Mouse (Mus musculus) cerebellum, postnatal 10 days (tissue): ENCODE results near the gene Catip.
"Not testable (repeated sequence)": the region's sequence is repeated elsewhere in the genome, so short reads cannot be mapped to it uniquely, and the experiment has no call there.

Experiments used
- DNase-seq, 2 experiments: peaks; one replicate each; pipeline ENCODE4 v3.0.0; 2021; ENCODE audit warnings: mixed read lengths in 2 of 2

Catip gene

DNA sequence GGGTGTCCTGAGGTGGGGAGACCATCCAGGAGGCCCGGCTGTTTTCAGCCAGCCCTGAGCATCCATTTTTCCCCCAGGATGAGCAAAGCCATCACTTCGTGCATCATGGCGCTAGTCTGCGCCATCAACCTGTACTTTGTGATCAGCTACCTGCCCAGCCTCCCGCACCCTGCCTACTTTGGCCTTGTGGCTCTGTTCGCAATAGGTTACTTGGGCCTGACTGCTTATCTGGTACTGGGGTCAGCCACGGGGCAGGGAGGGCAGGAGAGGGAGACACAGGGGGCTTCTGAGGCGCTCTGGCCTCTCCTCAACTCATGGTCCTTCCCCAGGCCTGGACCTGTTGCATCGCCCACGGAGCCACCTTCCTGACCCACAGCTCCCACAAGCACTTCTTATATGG is 23.2 kb downstream of the Catip start:
- no peak for DNase-seq

DNA sequence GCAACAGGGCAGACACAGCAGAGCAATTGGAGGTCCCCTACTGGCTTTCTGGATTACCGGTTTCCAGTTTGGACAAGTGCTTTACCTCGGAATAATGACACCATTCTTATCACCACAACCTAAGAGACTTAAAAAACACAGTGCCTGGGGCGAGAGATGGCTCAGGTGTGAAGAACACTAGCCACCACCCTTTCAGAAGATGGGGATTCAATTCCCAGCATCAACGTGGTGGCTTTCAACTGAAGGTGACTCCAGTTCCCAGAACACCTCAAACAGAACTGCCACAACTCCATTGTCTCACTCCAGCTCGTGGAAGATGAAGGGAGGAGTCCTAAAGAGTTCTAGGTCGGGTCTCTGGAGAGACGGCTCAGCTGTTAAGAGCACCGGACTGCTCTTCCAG is 23.6 kb downstream of the Catip start:
- no peak for DNase-seq

GRCm38 (mm10) chr1:74386363-74386713 is 24.4 kb downstream of the Catip start:
- DNase-seq: no peak

DNA sequence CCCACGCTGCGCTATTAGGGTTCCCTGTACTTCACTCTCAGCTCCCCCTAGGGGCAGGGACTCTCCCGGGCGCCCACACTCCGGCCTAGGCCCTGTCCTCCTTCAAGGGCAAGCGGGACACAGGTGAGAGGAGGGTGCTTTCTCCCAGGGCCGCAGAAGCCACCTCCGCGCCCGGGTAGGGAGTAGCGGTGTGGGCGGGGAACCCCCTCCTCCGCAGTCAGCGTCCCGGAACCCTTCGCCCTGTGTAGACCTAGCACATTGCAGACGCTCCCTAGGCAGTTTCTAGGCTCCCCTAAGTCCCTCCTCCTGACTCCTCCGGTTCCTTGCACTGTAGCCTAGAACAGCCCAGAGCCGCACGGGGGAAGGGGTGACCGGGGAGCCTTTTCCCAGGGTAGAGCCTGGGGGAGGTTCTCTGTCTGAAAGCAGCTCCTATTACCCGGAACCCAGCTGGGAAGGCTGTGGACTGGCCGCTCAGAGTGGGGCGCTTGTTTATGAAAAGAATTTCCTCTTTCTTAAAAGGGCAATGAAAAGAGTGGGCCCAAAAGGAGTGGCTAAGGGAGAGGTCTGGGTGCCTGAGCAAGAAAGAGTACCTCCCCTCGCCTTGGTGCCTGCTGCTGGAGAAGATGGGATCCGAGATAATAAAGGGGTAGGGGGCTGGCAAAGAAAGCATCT is 24.9 kb downstream of the Catip start:
- DNase-seq: peak; percentile 90 to 95

DNA sequence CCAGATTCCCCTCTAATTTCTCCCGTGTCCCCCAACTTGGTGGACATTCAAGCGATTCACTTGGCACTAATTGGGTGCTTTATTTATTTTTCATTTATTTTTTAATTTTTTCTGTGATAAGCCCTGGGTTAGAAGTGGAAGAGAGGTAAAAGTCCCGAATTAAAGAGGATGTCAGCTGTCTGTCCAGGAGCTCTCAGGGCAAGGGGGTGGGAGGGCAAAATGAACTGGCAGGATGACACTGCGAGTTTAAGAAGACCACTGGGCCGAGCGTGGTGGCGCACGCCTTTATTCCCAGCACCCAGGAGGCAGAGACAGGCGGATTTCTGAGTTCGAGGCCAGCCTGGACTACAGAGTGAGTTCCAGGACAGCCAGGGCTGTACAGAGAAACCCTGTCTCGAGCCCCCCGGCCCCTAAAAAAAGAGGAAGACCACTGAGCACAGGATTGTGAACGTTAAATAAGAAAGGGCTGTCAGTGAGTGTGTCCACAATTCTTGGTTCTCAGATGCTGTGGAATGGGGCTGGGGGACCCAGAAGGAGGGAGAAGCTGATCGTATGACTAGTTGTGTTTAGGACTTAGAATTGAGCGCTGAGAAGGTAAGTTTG is 25.6 kb downstream of the Catip start:
- no peak for DNase-seq

- DNase-seq: no peak
These were observed 26.6 kb downstream of the Catip start for GRCm38 (mm10) chr1:74388398-74388920.

DNA sequence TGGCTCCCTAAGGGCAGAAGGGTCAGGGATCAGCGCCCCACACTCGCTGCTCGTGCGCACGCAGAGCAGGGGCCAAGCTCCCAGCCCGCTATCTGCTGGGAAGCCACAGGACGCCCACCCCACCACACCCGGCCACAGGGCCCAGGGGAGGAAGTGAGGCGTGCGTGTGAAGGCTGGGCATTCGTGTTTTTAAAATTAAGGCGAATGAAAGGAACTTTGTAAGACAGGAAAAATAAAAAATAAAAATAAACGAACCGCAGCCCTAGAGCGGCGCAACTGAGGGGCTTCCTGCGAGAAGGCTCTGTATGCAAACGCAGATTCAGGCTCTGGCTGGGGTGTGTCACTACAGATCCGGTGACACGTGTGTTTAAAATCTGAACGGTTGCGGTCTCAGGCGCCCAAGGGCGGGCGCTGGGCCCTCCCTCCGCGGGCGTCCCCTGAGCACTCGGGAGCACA is 28.0 kb downstream of the Catip start:
- DNase-seq: no peak

DNA sequence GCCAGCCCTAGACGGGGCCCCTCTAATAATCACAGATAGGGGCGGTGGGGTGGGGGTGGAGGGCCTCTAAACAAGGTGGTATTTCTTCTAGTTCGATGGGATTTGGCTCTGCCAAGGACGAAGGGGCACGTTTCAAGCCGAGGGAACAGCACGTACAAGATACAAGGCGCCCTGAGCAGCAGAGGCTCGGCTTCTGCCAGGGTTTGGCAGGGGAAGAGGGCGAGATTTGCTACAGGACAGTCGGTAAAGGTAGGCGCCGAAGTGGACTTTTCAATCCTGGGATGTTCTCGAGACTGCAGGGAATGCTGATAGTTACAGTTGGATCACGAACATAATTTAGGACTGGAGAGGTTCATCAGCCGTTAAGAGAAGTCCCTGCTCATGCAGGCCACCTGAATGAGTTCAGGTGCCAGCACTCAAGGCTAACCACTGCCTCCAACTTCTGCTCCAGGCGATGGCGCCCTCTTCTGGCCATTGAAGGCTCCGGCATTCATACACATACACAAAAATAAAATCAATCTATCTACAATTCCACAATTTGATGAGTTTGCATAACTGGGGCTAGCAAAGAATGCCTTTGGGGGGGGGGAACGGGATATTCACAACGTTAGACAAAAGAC is 28.5 kb downstream of the Catip start:
- peak; percentile 71 to 77 for DNase-seq

- peak; percentile 98 for DNase-seq
These were observed 29.2 kb downstream of the Catip start, which contains the start of gene Ctdsp1 for GRCm38 (mm10) chr1:74390924-74391748. Ctdsp1 (plus strand) TSS chr1:74391509.

DNA sequence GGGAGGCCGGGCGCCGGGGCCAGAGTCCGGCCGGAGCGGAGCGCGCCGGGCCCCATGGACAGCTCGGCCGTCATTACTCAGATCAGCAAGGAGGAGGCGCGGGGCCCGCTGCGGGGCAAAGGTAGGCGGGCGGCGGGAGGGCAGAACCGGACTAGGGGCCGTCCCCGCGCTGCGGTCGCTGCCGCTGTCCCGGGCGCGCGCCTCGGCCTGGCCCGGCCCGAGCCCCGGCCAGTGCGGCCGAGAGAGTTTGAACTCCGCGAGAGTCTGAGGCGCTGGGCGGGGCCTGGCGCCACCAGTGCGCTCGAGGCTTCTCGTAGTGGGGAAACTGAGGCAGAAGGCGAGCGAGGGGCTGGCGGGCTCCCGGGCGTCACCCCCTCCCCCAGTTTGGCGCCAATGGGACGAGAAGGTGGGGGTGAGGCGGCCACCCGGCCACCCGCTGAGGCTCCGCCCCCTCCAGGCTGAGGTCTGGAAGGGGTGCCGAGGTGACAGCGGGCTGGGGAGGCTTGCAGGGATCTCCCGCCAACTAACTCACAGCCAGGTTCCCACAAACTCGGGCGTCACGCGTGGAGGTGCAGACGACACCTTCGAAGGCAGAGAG is 30.0 kb downstream of the Catip start:
- peak; percentile 72 to 78 for DNase-seq

- DNase-seq: peak in 1 of 2 experiments; percentile 32
These were observed 30.6 kb downstream of the Catip start for GRCm38 (mm10) chr1:74392446-74392994.

DNA sequence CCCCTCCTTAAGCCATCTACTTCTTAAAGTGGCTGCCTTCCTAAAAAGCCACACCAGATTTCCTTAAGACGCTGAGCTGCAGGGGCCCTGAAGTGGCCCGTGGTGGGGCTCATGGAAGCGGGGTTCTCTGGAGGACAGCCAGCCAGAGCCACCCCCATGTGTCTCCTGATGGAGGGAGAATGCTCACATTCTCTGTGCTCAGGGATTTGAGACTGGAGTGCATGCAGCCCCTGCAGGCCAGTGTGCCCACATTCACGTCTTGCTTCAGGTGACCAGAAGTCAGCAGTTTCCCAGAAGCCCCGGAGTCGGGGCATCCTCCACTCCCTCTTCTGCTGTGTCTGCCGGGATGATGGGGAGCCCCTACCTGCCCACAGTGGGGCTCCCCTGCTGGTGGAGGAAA is 31.1 kb downstream of the Catip start:
- no peak for DNase-seq

- no peak for DNase-seq
These were observed 31.8 kb downstream of the Catip start for GRCm38 (mm10) chr1:74393697-74394096.

DNA sequence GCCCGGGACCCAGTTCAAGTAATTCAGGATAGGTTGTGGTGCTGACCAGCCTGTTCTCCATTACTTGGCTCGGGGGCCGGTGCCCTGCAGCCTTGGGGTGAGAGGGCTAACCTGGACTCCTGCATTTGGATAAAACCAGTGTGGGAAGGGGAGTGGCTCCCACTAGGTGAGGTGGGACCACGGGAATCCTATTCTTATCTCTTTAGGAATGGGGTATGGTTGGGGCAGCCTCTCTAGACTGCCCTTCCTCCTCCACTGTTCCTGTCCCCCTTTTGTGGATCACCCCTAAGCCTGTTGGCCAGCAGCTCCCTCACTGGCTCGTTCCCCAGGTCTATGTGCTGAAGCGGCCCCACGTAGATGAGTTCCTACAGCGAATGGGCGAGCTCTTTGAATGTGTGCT is 32.4 kb downstream of the Catip start:
- no peak for DNase-seq

DNA sequence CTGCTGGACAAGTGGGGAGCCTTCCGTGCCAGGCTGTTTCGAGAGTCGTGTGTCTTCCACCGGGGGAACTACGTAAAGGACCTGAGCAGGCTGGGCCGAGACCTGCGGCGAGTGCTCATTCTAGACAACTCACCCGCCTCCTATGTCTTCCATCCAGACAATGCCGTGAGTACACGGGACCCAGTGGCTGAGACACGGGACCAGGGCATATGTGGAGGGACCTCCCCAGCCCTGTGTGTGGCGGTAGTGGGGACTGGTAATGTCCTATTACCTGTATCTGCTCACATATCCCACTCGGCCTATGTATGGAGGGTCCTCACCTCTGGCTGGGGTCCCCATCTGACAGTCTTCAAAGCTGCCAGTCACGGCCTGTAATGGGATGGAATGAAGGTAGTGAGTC is 33.0 kb downstream of the Catip start:
- no peak for DNase-seq

DNA sequence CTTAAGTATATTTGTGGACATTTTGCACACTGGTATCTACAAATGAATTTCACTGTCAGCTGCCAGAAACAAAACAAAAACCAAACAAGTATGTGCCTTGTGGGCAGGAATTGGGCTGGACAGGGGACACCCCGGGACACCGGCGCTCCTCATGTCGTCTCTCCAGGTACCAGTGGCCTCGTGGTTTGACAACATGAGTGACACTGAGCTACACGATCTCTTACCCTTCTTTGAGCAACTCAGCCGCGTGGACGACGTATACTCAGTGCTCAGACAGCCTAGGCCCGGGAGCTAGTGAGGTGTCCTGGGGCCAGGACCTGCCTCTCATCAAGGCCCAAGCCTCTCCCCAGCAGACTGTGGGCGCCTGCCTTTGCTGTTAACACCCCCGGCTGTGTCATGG is 33.4 kb downstream of the Catip start:
- DNase-seq: no peak

GRCm38 (mm10) chr1:74396456-74397222 is 34.7 kb downstream of the Catip start:
- not testable (repeated sequence) for DNase-seq

- peak; percentile 94 to 97 for DNase-seq
These were observed 35.5 kb downstream of the Catip start for GRCm38 (mm10) chr1:74397268-74397918.

- peak; percentile 79 to 83 for DNase-seq
These were observed 36.1 kb downstream of the Catip start for GRCm38 (mm10) chr1:74397919-74398451.

DNA sequence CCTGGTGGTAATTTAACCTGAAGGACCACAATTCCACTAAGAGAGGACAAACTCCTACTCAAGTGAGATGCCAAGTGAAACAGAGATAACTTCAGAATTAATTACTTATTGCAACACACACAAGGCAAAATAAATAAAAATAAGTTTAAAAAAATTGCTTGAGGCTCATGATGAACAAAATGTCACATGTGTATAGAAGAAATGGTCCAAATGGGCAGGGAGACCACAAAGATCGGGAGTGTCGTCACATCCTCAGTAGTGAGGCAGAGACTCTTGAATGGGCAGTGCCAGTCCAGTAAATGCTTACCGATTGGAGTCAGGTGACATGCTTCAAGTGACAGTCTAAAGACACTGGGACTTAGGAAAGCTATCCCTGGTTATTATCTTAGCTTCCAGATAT is 38.6 kb downstream of the Catip start:
- DNase-seq: no peak
